ENCODE assay signal across 9 mouse cellular contexts in the genomic region with DNA sequence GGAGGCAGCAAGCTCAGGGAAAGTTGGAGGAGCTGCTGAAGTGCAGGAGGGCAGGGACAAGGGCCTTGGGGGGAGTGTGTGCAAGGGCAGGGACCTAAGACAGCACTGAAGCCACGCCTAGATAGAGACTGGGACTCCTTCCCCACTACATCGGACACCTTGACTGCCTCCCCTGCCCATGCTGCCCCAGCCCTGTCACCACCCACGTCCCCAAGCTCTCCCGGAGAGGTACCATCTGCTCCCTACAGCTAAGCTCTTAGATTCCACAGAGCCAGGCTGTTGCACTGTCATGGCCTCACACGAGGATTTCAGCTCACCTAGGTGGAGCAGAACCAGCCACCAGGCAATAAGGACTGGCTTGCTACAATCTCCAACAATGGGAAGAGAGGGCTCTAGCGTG. TPM values are rescaled to one million over a fixed set of nuclear protein-coding genes. Genes with fewer than 3 reads are reported as not detected.
DNase-seq lines count a peak whose midpoint lies in the region; ATAC-seq lines count a peak whose summit lies in the region.
"Had no signal": no experiment of that assay in that cellular context is flagged by ENCODE, and none has a peak within 500 bp of the region (broad histone marks: within the 10 kb centered on the region; RNA-seq: fewer than 3 reads in every experiment).

No protein-coding gene starts in this region.

- no peaks in the 10 kb centered on the region for H3K9me3 ChIP-seq in hindbrain, embryonic 13.5 days
- H3K9me3 ChIP-seq in hindbrain, embryonic 16.5 days (ENCODE audit: control insufficient read depth, low read length) = no peaks in the 10 kb centered on the region
- H3K9me3 ChIP-seq in limb, embryonic 15.5 days = no peaks in the 10 kb centered on the region

- WGBS in hindbrain, embryonic 13.5 days = 41% methylated on average over 6 of the region's 6 CpGs
- WGBS in hindbrain, embryonic 16.5 days = 54% methylated on average over 6 of the region's 6 CpGs
- WGBS in limb, embryonic 15.5 days = 57% methylated on average over 6 of the region's 6 CpGs

- H3K4me2 ChIP-seq in hindbrain, embryonic 13.5 days = no peak overlapping the region
- no peak overlapping the region for H3K4me2 ChIP-seq in hindbrain, embryonic 16.5 days (ENCODE audit: low read length)
- no peak overlapping the region for H3K4me2 ChIP-seq in limb, embryonic 15.5 days

- no peaks in the 10 kb centered on the region for H3K27me3 ChIP-seq in hindbrain, embryonic 13.5 days
- H3K27me3 ChIP-seq in hindbrain, embryonic 16.5 days (replicated peaks; ENCODE audit: control insufficient read depth, insufficient read depth, low read length) = no peaks in the 10 kb centered on the region
- H3K27me3 ChIP-seq in limb, embryonic 15.5 days = no peaks in the 10 kb centered on the region

- H3K4me1 ChIP-seq in hindbrain, embryonic 13.5 days (replicated peaks) = peaks cover 55% of the 10 kb centered on the region
- H3K4me1 ChIP-seq in hindbrain, embryonic 16.5 days (ENCODE audit: control insufficient read depth, insufficient read depth, low read depth, low read length) = peaks cover 20% of the 10 kb centered on the region
- peaks cover 48% of the 10 kb centered on the region for H3K4me1 ChIP-seq in limb, embryonic 15.5 days

- peak overlapping the region; percentile 53 for H3K9ac ChIP-seq in hindbrain, embryonic 13.5 days
- H3K9ac ChIP-seq in hindbrain, embryonic 16.5 days (ENCODE audit: low read depth, low read length) = no peak overlapping the region
- H3K9ac ChIP-seq in limb, embryonic 15.5 days = no peak overlapping the region
- H3K9ac ChIP-seq: liver, embryonic 14.5 days had no signal

- peaks cover 13% of the 10 kb centered on the region; the same call in 1 of the 2 replicates for H3K36me3 ChIP-seq in hindbrain, embryonic 13.5 days
- H3K36me3 ChIP-seq in hindbrain, embryonic 16.5 days (ENCODE audit: control insufficient read depth, insufficient read depth, low read length) = no peaks in the 10 kb centered on the region
- 0 out of 2 replicates have a peak, but pooled peaks cover 3% of the 10 kb centered on the region for H3K36me3 ChIP-seq in limb, embryonic 15.5 days

- no peak for ATAC-seq in hindbrain, embryonic 13.5 days (ENCODE audit: low FRiP score)
- ATAC-seq in hindbrain, embryonic 16.5 days = no peak
- no peak for ATAC-seq in limb, embryonic 15.5 days (ENCODE audit: insufficient number of reproducible peaks, low FRiP score, low TSS enrichment, low read depth)
- no peak for ATAC-seq in megakaryocyte progenitor cell, adult 5-6 weeks (replicated peaks; ENCODE audit: poor library complexity)

- peak; percentile 89 for DNase-seq in brain, adult 2 months (ENCODE audit: low read depth, low spot score)
- peak; percentile 64 for DNase-seq in cerebellum, postnatal 36 days
- no peak for DNase-seq in B cell, adult 2 months
- no peak for DNase-seq in urinary bladder, postnatal 36 days (ENCODE audit: low spot score in 2 of 2)

- H3K4me3 ChIP-seq in hindbrain, embryonic 13.5 days = no peak overlapping the region
- no peak overlapping the region for H3K4me3 ChIP-seq in hindbrain, embryonic 16.5 days (ENCODE audit: low read length)
- no peak overlapping the region for H3K4me3 ChIP-seq in limb, embryonic 15.5 days

- 0 out of 2 replicates have a peak overlapping the region, but pooled peaks have one; percentile 31 for H3K27ac ChIP-seq in hindbrain, embryonic 13.5 days
- no peak overlapping the region for H3K27ac ChIP-seq in hindbrain, embryonic 16.5 days (ENCODE audit: low read depth, low read length)
- H3K27ac ChIP-seq in limb, embryonic 15.5 days = peak overlapping the region; percentile 4; the same call in 1 of the 2 replicates

RNA-seq across cellular contexts. Expression of a gene that starts 22.4 kb away (rescaled TPM):
- polyA plus RNA-seq in hindbrain, embryonic 13.5 days (2015; fragmentation: Nextera tagmentation; extraction: Ambion mirVana) = 35.6 and 37.6 TPM in 2 replicates
- polyA plus RNA-seq in hindbrain, embryonic 16.5 days (2015; fragmentation: Nextera tagmentation; extraction: Ambion mirVana) = 45.9 and 55.1 TPM in 2 replicates
- polyA plus RNA-seq in limb, embryonic 15.5 days (2015; fragmentation: Nextera tagmentation; extraction: Ambion mirVana) = 22.2 and 22.4 TPM in 2 replicates
- 7.8 and 9.3 TPM in 2 replicates for total RNA-seq in megakaryocyte progenitor cell, adult 5-6 weeks (2015)
- total RNA-seq in megakaryocyte progenitor cell, adult 5-6 weeks (2017) = 2.7 and 6.6 TPM in 2 replicates

RNA-seq across cellular contexts. Expression of a gene that starts 43.6 kb away (rescaled TPM):
- 0.14 and 0.96 TPM in 2 replicates for polyA plus RNA-seq in hindbrain, embryonic 13.5 days (2015; fragmentation: Nextera tagmentation; extraction: Ambion mirVana)
- 0.58 and 2.8 TPM in 2 replicates for polyA plus RNA-seq in hindbrain, embryonic 16.5 days (2015; fragmentation: Nextera tagmentation; extraction: Ambion mirVana)
- 101 and 104 TPM in 2 replicates for polyA plus RNA-seq in limb, embryonic 15.5 days (2015; fragmentation: Nextera tagmentation; extraction: Ambion mirVana)
- not detected in 2 replicates for total RNA-seq in megakaryocyte progenitor cell, adult 5-6 weeks (2015)
- total RNA-seq in megakaryocyte progenitor cell, adult 5-6 weeks (2017) = 0.07 TPM in 1 of 2 replicates, not detected in the other

RNA-seq across cellular contexts. Expression of a gene that starts 59.8 kb away (rescaled TPM):
- polyA plus RNA-seq in hindbrain, embryonic 13.5 days (2015; fragmentation: Nextera tagmentation; extraction: Ambion mirVana) = 24.3 and 25.8 TPM in 2 replicates
- polyA plus RNA-seq in hindbrain, embryonic 16.5 days (2015; fragmentation: Nextera tagmentation; extraction: Ambion mirVana) = 36.1 and 37.5 TPM in 2 replicates
- 27.9 and 28.2 TPM in 2 replicates for polyA plus RNA-seq in limb, embryonic 15.5 days (2015; fragmentation: Nextera tagmentation; extraction: Ambion mirVana)
- 4.7 and 5.1 TPM in 2 replicates for total RNA-seq in megakaryocyte progenitor cell, adult 5-6 weeks (2015)
- 3.5 and 3.6 TPM in 2 replicates for total RNA-seq in megakaryocyte progenitor cell, adult 5-6 weeks (2017)

Comparison
In these comparisons a context has a peak if more than half of its experiments do, and no peak if none do; other contexts are left out.
1. DNase-seq: peak in brain, adult 2 months (single experiment) and cerebellum, postnatal 36 days (2 of 2); none in B cell, adult 2 months (0 of 2) and urinary bladder, postnatal 36 days (0 of 2).
2. RNA of a gene that starts 43.6 kb away (polyA plus RNA-seq): 101 to 104 TPM in limb, embryonic 15.5 days; 0.58 to 2.8 TPM in hindbrain, embryonic 16.5 days and 0.14 to 0.96 TPM in hindbrain, embryonic 13.5 days; every median in the first group is over 10 times any median in the second.